Mouse (Mus musculus) limb, embryonic 14.5 days (tissue): ENCODE results near the gene Ror1. TPM values are rescaled to one million over a fixed set of nuclear protein-coding genes. Genes with fewer than 3 reads are reported as not detected.

Source experiments
- ATAC-seq: fragments of 200-750 bp; cut with Nextera tagmentation; 2 replicates; pipeline ENCODE4 v1.8.0; 2017; ENCODE audit warnings: low read depth, moderate number of reproducible peaks, moderate TSS enrichment; ENCODE audit not compliant: low FRiP score
- DNase-seq: peaks from one replicate; pipeline ENCODE4 v3.0.0-alpha.2; 2015; ENCODE audit warnings: low spot score
- H3K27ac ChIP-seq: fragments of 300-500 bp; sonication (generic); replicated peaks from 2 replicates; pipeline ENCODE4 v1.5.1; 2014; ENCODE audit warnings: low read depth, mild to moderate bottlenecking, low read length, moderate library complexity, mixed read lengths
- H3K27me3 ChIP-seq: fragments of 300-500 bp; sonication (generic); 2 replicates; pipeline ENCODE4 v1.6.1; 2014; ENCODE audit warnings: low read length, mixed read lengths; ENCODE audit not compliant: control insufficient read depth, insufficient read depth
- H3K36me3 ChIP-seq: fragments of 300-500 bp; sonication (generic); 2 replicates; pipeline ENCODE4 v1.6.1; 2014; ENCODE audit warnings: mild to moderate bottlenecking, low read length, moderate library complexity, mixed read lengths; ENCODE audit not compliant: control insufficient read depth, insufficient read depth
- H3K4me1 ChIP-seq: fragments of 300-500 bp; sonication (generic); 2 replicates; pipeline ENCODE4 v1.6.1; 2014; ENCODE audit warnings: antibody characterized with exemption, low read length, mixed read lengths; ENCODE audit not compliant: control insufficient read depth, insufficient read depth
- H3K4me2 ChIP-seq: fragments of 300-500 bp; sonication (generic); replicated peaks from 2 replicates; pipeline ENCODE4 v1.6.1; 2014; ENCODE audit warnings: low read depth, mild to moderate bottlenecking, low read length, moderate library complexity; ENCODE audit not compliant: severe bottlenecking
- H3K4me3 ChIP-seq: fragments of 300-500 bp; sonication (generic); replicated peaks from 2 replicates; pipeline ENCODE4 v1.5.1; 2014; ENCODE audit warnings: low read length
- H3K9ac ChIP-seq: fragments of 300-500 bp; sonication (generic); 2 replicates; pipeline ENCODE4 v1.6.1; 2014; ENCODE audit warnings: mild to moderate bottlenecking, low read depth, low read length, moderate library complexity; ENCODE audit not compliant: severe bottlenecking
- H3K9me3 ChIP-seq: fragments of 300-500 bp; sonication (generic); 2 replicates; pipeline ENCODE4 v1.6.1; 2016; ENCODE audit warnings: low read length; ENCODE audit not compliant: control insufficient read depth
- POLR2A ChIP-seq: fragments of 200-500 bp; IDR thresholded peaks from 2 replicates; pipeline ENCODE4 v1.8.0; 2012; ENCODE audit warnings: inconsistent platforms, mild to moderate bottlenecking, moderate library complexity, borderline replicate concordance; ENCODE audit not compliant: insufficient read depth, insufficient read length; ENCODE audit errors: extremely low read depth
- WGBS: fragments of 180-500 bp; shearing (Covaris S2); extraction: QIAGEN DNeasy Blood & Tissue Kit; methylation state at CpG from one replicate; pipeline ENCODE4 v1.1.7; 2014; 5-methylcytosine and 5-hydroxymethylcytosine counted together
- polyA plus RNA-seq, 2 experiments: library from polyadenylated mRNA; depleted of rRNA in 1 of 2; stranded (reverse) in 1 of 2; unstranded in 1 of 2; fragments of >200 nt; fragmentation: Nextera tagmentation in 1 of 2; extraction: Ambion mirVana in 1 of 2; gene quantifications; 2 replicates each; pipeline versions ENCODE4 v1.2.1 to v1.2.3; 2012 to 2014

Ror1 gene
- polyA plus RNA-seq, 2 experiments: 8.6 to 12.0 TPM

DNA sequence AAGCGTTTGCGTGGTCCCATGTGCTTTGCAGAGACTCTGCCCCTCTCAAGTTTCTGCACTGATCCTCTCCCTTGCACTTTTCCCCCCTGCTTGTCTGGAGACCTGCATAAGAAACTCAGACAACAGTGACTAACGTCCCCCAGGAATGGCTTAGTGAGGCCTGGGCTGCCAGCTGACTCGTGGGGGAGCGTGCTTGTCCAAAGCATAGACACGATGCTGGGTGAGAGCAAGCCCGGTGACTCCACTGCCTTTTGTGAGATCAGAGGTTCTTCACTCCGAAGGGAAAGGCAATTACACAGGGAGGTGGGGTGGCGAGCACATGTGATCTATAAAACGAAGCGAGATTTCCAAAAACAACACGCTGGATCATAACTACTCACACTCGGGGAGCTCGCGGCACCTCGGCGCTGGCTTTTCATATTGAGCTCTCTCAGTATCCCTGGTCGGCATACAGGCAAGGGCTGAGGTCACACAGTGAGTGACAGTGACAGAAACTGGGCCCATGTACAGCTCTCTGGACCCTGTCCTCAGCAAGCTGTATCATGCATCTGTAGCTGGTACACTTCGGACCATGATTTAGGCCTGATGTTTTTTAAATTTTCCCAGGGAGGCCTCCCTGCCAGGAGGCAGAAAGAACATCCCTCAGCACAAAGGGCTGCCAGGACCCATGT, 34.1 kb upstream of the Ror1 start:
- H3K4me2 ChIP-seq: 0 out of 2 replicates have a peak overlapping the region, but pooled peaks have one; percentile 11
- 0 out of 2 replicates have a peak overlapping the region, but pooled peaks have one; percentile 45 for H3K27ac ChIP-seq
- ATAC-seq (peak; percentile 61), DNase-seq (peak; percentile 29)
- no peaks in the 10 kb centered on the region for H3K36me3 ChIP-seq
- H3K27me3 ChIP-seq: no peaks in the 10 kb centered on the region
- H3K9me3 ChIP-seq: no peaks in the 10 kb centered on the region
- no peak overlapping the region for H3K4me3 ChIP-seq
- no peak overlapping the region for H3K9ac ChIP-seq
- 27% methylated on average over 19 of the region's 19 CpGs for WGBS
- no peak for TF ChIP-seq POLR2A
- H3K4me1 ChIP-seq: peaks cover 32% of the 10 kb centered on the region

DNA sequence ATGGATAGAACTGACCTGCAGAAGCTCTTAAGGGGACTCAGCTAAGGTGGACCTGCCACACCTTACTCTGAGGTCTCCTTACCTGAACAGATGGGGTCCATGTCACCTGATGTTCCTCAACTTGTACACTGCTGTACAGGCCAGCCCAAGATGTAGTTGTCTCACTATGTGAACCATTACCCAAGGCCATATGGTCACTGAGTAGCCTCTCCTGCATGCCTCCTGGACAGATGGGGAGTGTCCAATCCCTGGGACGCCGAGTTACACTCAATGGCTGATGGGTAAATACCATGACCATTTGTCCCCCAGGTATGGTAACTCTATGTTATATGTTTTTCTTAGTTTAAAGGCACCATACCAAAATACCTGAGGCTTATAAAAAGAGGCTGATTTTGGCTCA, 29.9 kb upstream of the Ror1 start:
- no peak overlapping the region for H3K4me2 ChIP-seq
- H3K9me3 ChIP-seq: no peaks in the 10 kb centered on the region
- H3K9ac ChIP-seq: no peak overlapping the region
- ATAC-seq (no peak), DNase-seq (no peak)
- no peaks in the 10 kb centered on the region for H3K27me3 ChIP-seq
- 69% methylated on average over 2 of the region's 2 CpGs for WGBS
- H3K4me3 ChIP-seq: no peak overlapping the region
- H3K4me1 ChIP-seq: peaks cover 26% of the 10 kb centered on the region
- no peak overlapping the region for H3K27ac ChIP-seq
- TF ChIP-seq POLR2A: no peak
- H3K36me3 ChIP-seq: no peaks in the 10 kb centered on the region

DNA sequence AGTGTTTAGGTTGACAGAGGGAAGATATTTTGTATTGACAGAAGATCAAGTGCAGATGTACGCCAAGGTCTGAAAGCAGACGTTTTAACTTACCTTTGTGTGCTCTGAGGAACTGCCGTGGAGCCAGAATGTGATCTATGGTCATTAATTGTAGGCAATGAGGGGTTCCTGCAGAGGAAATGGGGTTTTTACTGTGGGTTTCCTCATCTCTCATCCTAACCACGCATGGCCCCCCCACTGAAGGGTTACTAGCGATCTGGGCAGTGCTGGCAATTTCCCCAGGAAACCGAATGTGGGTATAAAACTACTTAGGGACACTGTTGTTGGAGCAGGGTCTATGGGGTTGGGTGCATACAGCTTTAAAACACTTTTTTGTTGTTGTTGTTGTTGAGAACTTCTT, 25.5 kb upstream of the Ror1 start:
- H3K9me3 ChIP-seq: no peaks in the 10 kb centered on the region
- no peak for TF ChIP-seq POLR2A
- WGBS: 36% methylated on average over 6 of the region's 6 CpGs
- H3K27me3 ChIP-seq: no peaks in the 10 kb centered on the region
- no peak overlapping the region for H3K4me2 ChIP-seq
- H3K4me1 ChIP-seq: peaks cover 13% of the 10 kb centered on the region
- H3K36me3 ChIP-seq: no peaks in the 10 kb centered on the region
- DNase-seq: no peak
- H3K4me3 ChIP-seq: no peak overlapping the region
- ATAC-seq: no peak
- H3K27ac ChIP-seq: no peak overlapping the region
- no peak overlapping the region for H3K9ac ChIP-seq

DNA sequence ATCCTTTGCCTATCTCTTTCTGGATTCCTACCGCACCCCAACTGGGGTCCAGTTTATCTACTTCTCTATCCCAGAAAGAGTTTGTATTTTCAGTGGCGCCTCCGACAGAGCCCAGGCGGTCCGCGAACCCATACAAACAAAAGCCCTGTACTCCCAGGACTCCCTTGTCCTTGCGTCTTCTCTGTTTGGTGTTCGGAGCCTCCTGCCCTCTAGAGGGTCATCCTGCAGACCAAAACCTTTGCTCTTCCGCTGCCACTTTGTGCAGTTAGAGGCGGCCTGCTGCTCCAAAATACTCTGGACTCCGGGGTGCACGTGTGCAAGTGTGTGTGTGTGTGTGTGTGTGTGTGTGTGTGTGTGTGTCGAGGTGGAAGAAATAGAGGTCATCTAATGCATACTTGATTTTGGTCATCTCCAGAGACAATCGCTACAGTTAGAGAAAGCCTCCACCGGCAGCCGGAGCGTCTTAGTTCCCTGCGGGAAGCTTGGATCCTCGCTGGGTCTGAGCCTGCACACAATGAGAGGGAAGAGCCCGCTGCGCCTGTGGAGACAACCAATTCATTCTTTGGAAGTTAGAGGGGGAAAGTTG, 1.1 kb downstream of the Ror1 start:
- peak overlapping the region; percentile 88; the same call in 1 of the 2 replicates for H3K27ac ChIP-seq
- TF ChIP-seq POLR2A: no peak
- DNase-seq: no peak
- H3K9me3 ChIP-seq: 0 out of 2 replicates have a peak, but pooled peaks cover 5% of the 10 kb centered on the region
- peak overlapping the region; percentile 79 for H3K4me2 ChIP-seq
- 0 out of 2 replicates have a peak, but pooled peaks cover 11% of the 10 kb centered on the region for H3K27me3 ChIP-seq
- 0% methylated on average over 21 of the region's 21 CpGs for WGBS
- H3K9ac ChIP-seq: peak overlapping the region; percentile 85
- H3K4me1 ChIP-seq: peaks cover 23% of the 10 kb centered on the region
- H3K36me3 ChIP-seq: no peaks in the 10 kb centered on the region
- peak overlapping the region; percentile 78 for H3K4me3 ChIP-seq
- ATAC-seq: no peak

DNA sequence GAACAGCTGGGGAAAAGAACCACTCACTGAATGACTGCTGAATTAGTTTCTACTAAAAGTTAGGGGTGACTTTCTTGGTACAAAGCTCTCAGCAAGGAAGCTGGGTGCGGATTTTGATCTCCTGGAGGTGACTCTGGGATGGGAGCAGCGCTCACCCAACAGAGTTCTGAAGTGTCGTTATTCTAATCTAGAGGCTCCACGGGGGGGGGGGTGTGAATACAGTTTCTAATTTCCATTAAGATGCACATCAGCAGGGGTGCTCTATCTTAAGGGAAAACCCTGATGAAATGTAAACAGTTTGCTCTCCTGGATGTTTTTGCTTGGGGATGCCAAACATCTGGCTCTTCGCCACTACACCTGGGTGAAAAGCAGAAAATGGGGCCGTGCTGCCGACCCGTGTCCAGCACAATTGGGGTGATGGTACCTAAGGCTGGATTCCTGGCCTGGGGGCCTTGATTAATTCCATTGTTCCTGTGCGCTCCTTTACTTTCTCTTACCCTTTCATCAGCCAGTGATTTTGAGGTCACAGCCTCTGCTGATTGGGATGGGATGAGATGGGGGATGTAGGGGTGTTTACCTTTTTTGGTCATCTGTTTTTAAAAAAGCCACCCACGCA, 1.9 kb downstream of the Ror1 start:
- ATAC-seq: no peak
- 19% methylated on average over 10 of the region's 10 CpGs for WGBS
- peak overlapping the region; percentile 78 for H3K4me3 ChIP-seq
- H3K9ac ChIP-seq: peak overlapping the region; percentile 85; the same call in 1 of the 2 replicates
- TF ChIP-seq POLR2A: no peak
- H3K36me3 ChIP-seq: no peaks in the 10 kb centered on the region
- peak overlapping the region; percentile 79 for H3K4me2 ChIP-seq
- no peak for DNase-seq
- 0 out of 2 replicates have a peak, but pooled peaks cover 5% of the 10 kb centered on the region for H3K9me3 ChIP-seq
- H3K4me1 ChIP-seq: peaks cover 31% of the 10 kb centered on the region
- H3K27ac ChIP-seq: no peak overlapping the region
- H3K27me3 ChIP-seq: 0 out of 2 replicates have a peak, but pooled peaks cover 11% of the 10 kb centered on the region
